Mouse (Mus musculus): Measurements from ENCODE around the gene Cd180. TPM values are rescaled to one million over a fixed set of nuclear protein-coding genes. Genes with fewer than 3 reads are reported as not detected.

Cd180 gene
- total RNA-seq, 2 experiments from 2014 or later = 1.6 to 2.2 TPM

GRCm38 (mm10) chr13:102684890-102685289 is 8.5 kb upstream of the Cd180 start:
- no peak for DNase-seq (ENCODE audit: extremely low spot score in 1 of 2, low spot score in 2 of 2)
- no peak overlapping the region for H3K4me3 ChIP-seq
- no peak overlapping the region for H3K27ac ChIP-seq
- TF ChIP-seq CTCF (IDR thresholded peaks at IDR 0.05) = peak; percentile 45
- intact Hi-C loops (cut with DNase I) = loop anchor here (10.0 kb wide), 1 partner anchor 980 kb away; no protein-coding TSS in a partner anchor

- no peak for DNase-seq (ENCODE audit: extremely low spot score in 1 of 2, low spot score in 2 of 2)
- intact Hi-C loops (cut with DNase I) = loop anchor here (10.0 kb wide), 1 partner anchor 977 kb away; no protein-coding TSS in a partner anchor
- no peak overlapping the region for H3K4me3 ChIP-seq
- no peak overlapping the region for H3K27ac ChIP-seq
- TF ChIP-seq CTCF (IDR thresholded peaks at IDR 0.05) = no peak
Measured at GRCm38 (mm10) chr13:102688121-102688520, 5.2 kb upstream of the Cd180 start.

GRCm38 (mm10) chr13:102689201-102690090 is 3.9 kb upstream of the Cd180 start:
- no peak for TF ChIP-seq CTCF (IDR thresholded peaks at IDR 0.05)
- intact Hi-C loops (cut with DNase I) = loop anchor here (10.0 kb wide), 1 partner anchor 975 kb away; no protein-coding TSS in a partner anchor
- no peak for DNase-seq (ENCODE audit: extremely low spot score in 1 of 2, low spot score in 2 of 2)
- Histone ChIP-seq H3K4me3 (no peak overlapping the region), H3K27ac (no peak overlapping the region)

GRCm38 (mm10) chr13:102690184-102690583 is 3.2 kb upstream of the Cd180 start:
- Histone ChIP-seq H3K4me3 (no peak overlapping the region), H3K27ac (no peak overlapping the region)
- no peak for DNase-seq (ENCODE audit: extremely low spot score in 1 of 2, low spot score in 2 of 2)
- intact Hi-C loops (cut with DNase I) = no loop called here
- TF ChIP-seq CTCF (IDR thresholded peaks at IDR 0.05) = no peak

- TF ChIP-seq CTCF (IDR thresholded peaks at IDR 0.05) = no peak
- H3K4me3 ChIP-seq = no peak overlapping the region
- intact Hi-C loops (cut with DNase I) = no loop called here
- no peak overlapping the region for H3K27ac ChIP-seq
- DNase-seq (ENCODE audit: extremely low spot score in 1 of 2, low spot score in 2 of 2) = no peak
Measured at GRCm38 (mm10) chr13:102691408-102692150, 1.8 kb upstream of the Cd180 start.

GRCm38 (mm10) chr13:102694154-102694553 is 796 bp downstream of the Cd180 start:
- Histone ChIP-seq H3K4me3 (no peak overlapping the region), H3K27ac (no peak overlapping the region)
- intact Hi-C loops (cut with DNase I) = no loop called here
- no peak for TF ChIP-seq CTCF (IDR thresholded peaks at IDR 0.05)
- DNase-seq (ENCODE audit: extremely low spot score in 1 of 2, low spot score in 2 of 2) = no peak

- Histone ChIP-seq H3K4me3 (no peak overlapping the region), H3K27ac (no peak overlapping the region)
- no peak for DNase-seq (ENCODE audit: extremely low spot score in 1 of 2, low spot score in 2 of 2)
- intact Hi-C loops (cut with DNase I) = no loop called here
- TF ChIP-seq CTCF (IDR thresholded peaks at IDR 0.05) = no peak
Measured at GRCm38 (mm10) chr13:102695121-102695905, 2.0 kb downstream of the Cd180 start.

- intact Hi-C loops (cut with DNase I) = no loop called here
- peak overlapping the region; percentile 40 for H3K4me3 ChIP-seq
- DNase-seq (ENCODE audit: extremely low spot score in 1 of 2, low spot score in 2 of 2) = no peak
- H3K27ac ChIP-seq = peak overlapping the region; percentile 66
- no peak for TF ChIP-seq CTCF (IDR thresholded peaks at IDR 0.05)
Measured at GRCm38 (mm10) chr13:102698335-102698734, 5.0 kb downstream of the Cd180 start.

- Histone ChIP-seq H3K27ac (peak overlapping the region; percentile 66), H3K4me3 (peak overlapping the region; percentile 40)
- intact Hi-C loops (cut with DNase I) = no loop called here
- no peak for TF ChIP-seq CTCF (IDR thresholded peaks at IDR 0.05)
- DNase-seq (ENCODE audit: extremely low spot score in 1 of 2, low spot score in 2 of 2) = peak; percentile 38 to 53
Measured at GRCm38 (mm10) chr13:102698751-102699323, 5.5 kb downstream of the Cd180 start.

GRCm38 (mm10) chr13:102700176-102700575 is 6.8 kb downstream of the Cd180 start:
- DNase-seq (ENCODE audit: extremely low spot score in 1 of 2, low spot score in 2 of 2) = no peak
- Histone ChIP-seq H3K4me3 (no peak overlapping the region), H3K27ac (no peak overlapping the region)
- no peak for TF ChIP-seq CTCF (IDR thresholded peaks at IDR 0.05)
- intact Hi-C loops (cut with DNase I) = no loop called here

GRCm38 (mm10) chr13:102700744-102701143 is 7.4 kb downstream of the Cd180 start:
- intact Hi-C loops (cut with DNase I) = no loop called here
- Histone ChIP-seq H3K27ac (no peak overlapping the region), H3K4me3 (no peak overlapping the region)
- no peak for TF ChIP-seq CTCF (IDR thresholded peaks at IDR 0.05)
- no peak for DNase-seq (ENCODE audit: extremely low spot score in 1 of 2, low spot score in 2 of 2)

Data from left cerebral cortex, adult 2 months (tissue).